Mouse (Mus musculus) kidney, postnatal 36 days (tissue): Measurements from ENCODE around the gene Gm3468.
"Not testable (repeated sequence)": the region's sequence is repeated elsewhere in the genome, so short reads cannot be mapped to it uniquely, and the experiment has no call there.

ENCODE experiments used
- DNase-seq, 2 experiments: peaks; one replicate each; pipeline ENCODE4 v3.0.0; 2021 to 2022; ENCODE audit warnings: mixed read lengths in 2 of 2

Gene Gm3468

GRCm38 (mm10) chr14:6108272-6108925, at the start of gene Gm3468:
Gm3468 (minus strand) TSS chr14:6108665.
- DNase-seq, result peak; percentile 25 to 59

- DNase-seq, result not testable (repeated sequence)
These were observed 17.2 kb upstream of the Gm3468 start, which contains the start of gene Gm3476 for GRCm38 (mm10) chr14:6125707-6126106. Gm3476 (minus strand) TSS chr14:6125807.

GRCm38 (mm10) chr14:6107500-6107899, 965 bp downstream of the Gm3468 start:
- DNase-seq, result not testable (repeated sequence)

- DNase-seq, result not testable (repeated sequence)
These were observed 14.6 kb downstream of the Gm3468 start, which contains the start of gene Gm8206 for GRCm38 (mm10) chr14:6093842-6094241. Gm8206 (minus strand) TSS chr14:6093942.

GRCm38 (mm10) chr14:6058167-6058566, 50.3 kb downstream of the Gm3468 start, which contains the start of gene Gm6337:
Gm6337 (minus strand) TSS chr14:6058267.
- DNase-seq, result not testable (repeated sequence)
